Mouse (Mus musculus): ENCODE measurements around the gene Tssk2. TPM values are rescaled to one million over a fixed set of nuclear protein-coding genes. Genes with fewer than 3 reads are reported as not detected.

Tssk2 gene
- polyA plus RNA-seq, 1 experiment from 2014 or later = not detected

GRCm38 (mm10) chr16:17911052-17911595 lies 12.7 kb downstream of the Tssk2 start, which contains the start of gene Ess2:
Ess2 (minus strand) TSS chr16:17911348.
- Histone ChIP-seq H3K36me3 (ENCODE audit: control insufficient read depth, insufficient read depth, low read length) (peaks cover 19% of the 10 kb centered on the region), H3K4me1 (replicated peaks; ENCODE audit: control insufficient read depth, insufficient read depth) (peaks cover 5% of the 10 kb centered on the region; the same call in 1 of the 2 replicates), H3K9ac (ENCODE audit: low read length) (peak within 1 kb of the TSS; percentile 77), H3K4me2 (replicated peaks; ENCODE audit: low read depth) (peak within 1 kb of the TSS; percentile 77), H3K4me3 (ENCODE audit: low read depth, low read length) (peak within 1 kb of the TSS; percentile 85), H3K9me3 (ENCODE audit: control insufficient read depth, low read length) (no peaks in the 10 kb centered on the region), H3K27ac (replicated peaks) (peak within 1 kb of the TSS; percentile 69), H3K27me3 (ENCODE audit: control insufficient read depth, insufficient read depth, low read length) (peaks cover 7% of the 10 kb centered on the region; the same call in 1 of the 2 replicates)
- peak; percentile 89 for DNase-seq (ENCODE audit: low spot score)
- peak; percentile 94 for ATAC-seq (ENCODE audit: low FRiP score, low TSS enrichment)
- under 1% methylated on average over 35 of the region's 35 CpGs for WGBS
- TF ChIP-seq CTCF (IDR thresholded peaks at IDR 0.05; ENCODE audit: low read depth) (peak; percentile 86), EP300 (optimal IDR thresholded peaks at IDR 0.05) (no peak)

- Histone ChIP-seq H3K27ac (replicated peaks) (no peak within 1 kb of the TSS), H3K36me3 (ENCODE audit: control insufficient read depth, insufficient read depth, low read length) (no peaks in the 10 kb centered on the region), H3K4me2 (replicated peaks; ENCODE audit: low read depth) (peak within 1 kb of the TSS; percentile 59), H3K9ac (ENCODE audit: low read length) (peak within 1 kb of the TSS; percentile 43; the same call in 1 of the 2 replicates), H3K9me3 (ENCODE audit: control insufficient read depth, low read length) (no peaks in the 10 kb centered on the region), H3K27me3 (ENCODE audit: control insufficient read depth, insufficient read depth, low read length) (peaks cover 11% of the 10 kb centered on the region; the same call in 1 of the 2 replicates), H3K4me1 (replicated peaks; ENCODE audit: control insufficient read depth, insufficient read depth) (peaks cover 5% of the 10 kb centered on the region; the same call in 1 of the 2 replicates), H3K4me3 (ENCODE audit: low read depth, low read length) (peak within 1 kb of the TSS; percentile 40)
- TF ChIP-seq EP300 (optimal IDR thresholded peaks at IDR 0.05) = no peak
- DNase-seq (ENCODE audit: low spot score) (peak; percentile 57), ATAC-seq (ENCODE audit: low FRiP score, low TSS enrichment) (peak; percentile 49; the same call in 1 of the 2 replicates)
- under 1% methylated on average over 75 of the region's 106 CpGs for WGBS
Observed at GRCm38 (mm10) chr16:17914307-17915249, 16.1 kb downstream of the Tssk2 start, which contains the start of gene Gsc2. Gsc2 (minus strand) TSS chr16:17915059.

DNA sequence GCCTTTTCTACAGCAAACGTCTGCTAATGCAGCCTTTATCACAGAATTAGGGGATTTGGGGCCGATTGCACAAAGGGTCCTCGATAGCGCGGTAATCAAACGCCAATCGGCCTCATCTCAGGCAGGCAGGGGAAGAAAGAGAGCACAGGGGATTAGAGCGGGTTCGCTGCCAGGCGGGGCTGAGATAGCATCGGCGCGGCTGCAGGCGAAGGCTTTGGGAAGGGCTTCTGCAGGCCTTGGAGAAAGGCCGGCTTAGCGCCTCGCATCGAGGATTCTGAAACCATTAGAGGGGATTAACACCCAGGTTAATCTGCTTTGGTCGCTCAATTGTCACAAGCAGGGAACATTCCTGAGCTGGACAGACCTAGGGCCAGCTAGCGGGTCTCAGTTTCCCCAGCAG lies 22.1 kb downstream of the Tssk2 start:
- peaks cover 3% of the 10 kb centered on the region; the same call in 1 of the 2 replicates for H3K27me3 ChIP-seq (ENCODE audit: control insufficient read depth, insufficient read depth, low read length)
- no peak for DNase-seq (ENCODE audit: low spot score)
- H3K36me3 ChIP-seq (ENCODE audit: control insufficient read depth, insufficient read depth, low read length) = no peaks in the 10 kb centered on the region
- H3K9ac ChIP-seq (ENCODE audit: low read length) = peak overlapping the region; percentile 68; the same call in 1 of the 2 replicates
- no peaks in the 10 kb centered on the region for H3K9me3 ChIP-seq (ENCODE audit: control insufficient read depth, low read length)
- no peak overlapping the region for H3K4me3 ChIP-seq (ENCODE audit: low read depth, low read length)
- H3K27ac ChIP-seq (replicated peaks) = no peak overlapping the region
- no peak for ATAC-seq (ENCODE audit: low FRiP score, low TSS enrichment)
- H3K4me1 ChIP-seq (replicated peaks; ENCODE audit: control insufficient read depth, insufficient read depth) = peaks cover 2% of the 10 kb centered on the region; the same call in 1 of the 2 replicates
- TF ChIP-seq CTCF (IDR thresholded peaks at IDR 0.05; ENCODE audit: low read depth) = no peak
- no peak for TF ChIP-seq EP300 (optimal IDR thresholded peaks at IDR 0.05)
- H3K4me2 ChIP-seq (replicated peaks; ENCODE audit: low read depth) = peak overlapping the region; percentile 96; the same call in 1 of the 2 replicates
- WGBS = 17% methylated on average over 20 of the region's 20 CpGs

DNA sequence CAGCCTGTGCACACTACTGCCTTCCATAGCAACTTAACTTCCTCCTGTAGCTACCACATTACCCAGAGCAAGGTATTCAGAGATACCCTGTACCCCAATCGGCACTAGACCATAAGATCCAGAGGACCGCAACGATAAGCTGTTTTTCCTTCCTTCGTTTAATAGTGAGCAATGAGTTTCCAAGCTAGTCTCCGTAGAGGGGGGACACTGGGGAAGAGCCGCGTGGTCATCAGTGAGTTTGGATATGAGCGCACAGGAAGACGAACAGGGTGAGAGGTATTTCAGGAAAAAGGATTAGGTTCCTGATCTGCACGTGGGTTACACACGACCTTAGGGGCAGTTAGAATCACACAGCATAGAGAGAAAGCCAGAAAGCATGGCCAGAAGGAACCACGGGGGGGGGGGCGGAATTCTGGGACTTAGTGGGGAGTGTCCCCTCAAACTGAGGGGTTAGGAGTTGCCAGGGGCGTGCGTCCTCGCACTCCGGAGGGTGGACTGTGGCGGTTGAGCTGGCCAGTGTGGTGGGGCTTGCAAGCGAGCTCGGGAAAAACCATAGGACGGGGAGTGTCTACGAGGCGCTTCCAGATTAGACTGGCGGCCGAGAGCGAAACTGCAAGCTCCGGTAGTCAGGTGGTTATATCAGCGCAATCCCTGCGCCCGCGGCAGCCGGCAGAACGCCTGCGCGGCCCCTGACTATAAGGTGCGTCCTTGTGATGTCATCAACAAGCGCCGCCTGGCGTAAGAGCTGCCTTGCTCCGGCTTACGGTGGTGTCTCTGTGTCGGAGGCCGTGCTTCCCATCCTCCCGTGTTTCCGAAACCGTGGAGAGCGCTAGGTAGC lies 23.1 kb downstream of the Tssk2 start:
- Histone ChIP-seq H3K9ac (ENCODE audit: low read length) (peak overlapping the region; percentile 86), H3K4me3 (ENCODE audit: low read depth, low read length) (peak overlapping the region; percentile 73), H3K4me2 (replicated peaks; ENCODE audit: low read depth) (peak overlapping the region; percentile 96), H3K27me3 (ENCODE audit: control insufficient read depth, insufficient read depth, low read length) (peaks cover 1% of the 10 kb centered on the region; the same call in 1 of the 2 replicates), H3K27ac (replicated peaks) (peak overlapping the region; percentile 88), H3K36me3 (ENCODE audit: control insufficient read depth, insufficient read depth, low read length) (peaks cover 4% of the 10 kb centered on the region), H3K4me1 (replicated peaks; ENCODE audit: control insufficient read depth, insufficient read depth) (peaks cover 2% of the 10 kb centered on the region; the same call in 1 of the 2 replicates), H3K9me3 (ENCODE audit: control insufficient read depth, low read length) (no peaks in the 10 kb centered on the region)
- ATAC-seq (ENCODE audit: low FRiP score, low TSS enrichment) (peak; percentile 96), DNase-seq (ENCODE audit: low spot score) (peak; percentile 96)
- under 1% methylated on average over 47 of the region's 47 CpGs for WGBS
- TF ChIP-seq EP300 (optimal IDR thresholded peaks at IDR 0.05) = no peak
- TF ChIP-seq CTCF (IDR thresholded peaks at IDR 0.05; ENCODE audit: low read depth) = peak; percentile 71

GRCm38 (mm10) chr16:17922163-17922538 lies 23.7 kb downstream of the Tssk2 start:
- Histone ChIP-seq H3K4me1 (replicated peaks; ENCODE audit: control insufficient read depth, insufficient read depth) (peaks cover 2% of the 10 kb centered on the region; the same call in 1 of the 2 replicates), H3K9me3 (ENCODE audit: control insufficient read depth, low read length) (no peaks in the 10 kb centered on the region), H3K4me2 (replicated peaks; ENCODE audit: low read depth) (peak overlapping the region; percentile 96), H3K36me3 (ENCODE audit: control insufficient read depth, insufficient read depth, low read length) (peaks cover 4% of the 10 kb centered on the region), H3K4me3 (ENCODE audit: low read depth, low read length) (peak overlapping the region; percentile 73), H3K27ac (replicated peaks) (peak overlapping the region; percentile 88), H3K9ac (ENCODE audit: low read length) (peak overlapping the region; percentile 86), H3K27me3 (ENCODE audit: control insufficient read depth, insufficient read depth, low read length) (no peaks in the 10 kb centered on the region)
- DNase-seq (ENCODE audit: low spot score) = no peak
- no peak for ATAC-seq (ENCODE audit: low FRiP score, low TSS enrichment)
- 1% methylated on average over 14 of the region's 14 CpGs for WGBS
- TF ChIP-seq EP300 (optimal IDR thresholded peaks at IDR 0.05) = no peak
- no peak for TF ChIP-seq CTCF (IDR thresholded peaks at IDR 0.05; ENCODE audit: low read depth)
